Mouse (Mus musculus) R1 (cell line): ENCODE measurements around the gene Nudt22.

ENCODE experiments used
- DNase-seq: peaks from one replicate; pipeline ENCODE4 v3.0.0-alpha.2; 2018; ENCODE audit warnings: low read depth, low spot score

Gene Nudt22

GRCm38 (mm10) chr19:6977759-6978638 is 17.9 kb downstream of the Nudt22 start:
- no peak for DNase-seq

GRCm38 (mm10) chr19:6975537-6976521 is 20.1 kb downstream of the Nudt22 start, which contains the start of gene Plcb3:
Plcb3 (minus strand) TSS chr19:6976470.
- peak; percentile 54 for DNase-seq

GRCm38 (mm10) chr19:6974211-6975205 is 21.4 kb downstream of the Nudt22 start, which contains the start of gene Ppp1r14b:
Ppp1r14b (plus strand) TSS chr19:6974968.
- peak; percentile 96 for DNase-seq

GRCm38 (mm10) chr19:6973581-6974190 is 22.2 kb downstream of the Nudt22 start:
- no peak for DNase-seq

GRCm38 (mm10) chr19:6972247-6972917 is 23.5 kb downstream of the Nudt22 start:
- no peak for DNase-seq

- peak; percentile 63 for DNase-seq
Observed at GRCm38 (mm10) chr19:6971644-6972043, 24.3 kb downstream of the Nudt22 start.

GRCm38 (mm10) chr19:6970460-6971085 is 25.3 kb downstream of the Nudt22 start:
- no peak for DNase-seq

GRCm38 (mm10) chr19:6969665-6970381 is 26.1 kb downstream of the Nudt22 start:
- peak; percentile 74 for DNase-seq

- DNase-seq = no peak
Observed at GRCm38 (mm10) chr19:6969291-6969664, 26.6 kb downstream of the Nudt22 start.

- peak; percentile 63 for DNase-seq
Observed at GRCm38 (mm10) chr19:6968491-6969271, 27.2 kb downstream of the Nudt22 start.

GRCm38 (mm10) chr19:6956461-6956860 is 39.5 kb downstream of the Nudt22 start:
- no peak for DNase-seq

GRCm38 (mm10) chr19:6955424-6955823 is 40.5 kb downstream of the Nudt22 start:
- no peak for DNase-seq

GRCm38 (mm10) chr19:6954046-6954445 is 41.9 kb downstream of the Nudt22 start:
- DNase-seq = no peak

- no peak for DNase-seq
Observed at GRCm38 (mm10) chr19:6952712-6953037, 43.2 kb downstream of the Nudt22 start.

- peak; percentile 63 for DNase-seq
Observed at GRCm38 (mm10) chr19:6951994-6952711, 43.8 kb downstream of the Nudt22 start.

- peak; percentile 97 for DNase-seq
Observed at GRCm38 (mm10) chr19:6951381-6951968, 44.4 kb downstream of the Nudt22 start.

- peak; percentile 83 for DNase-seq
Observed at GRCm38 (mm10) chr19:6950613-6951153, 45.2 kb downstream of the Nudt22 start.
